Mouse (Mus musculus): ENCODE measurements around the gene Gm8897.
"Not testable (repeated sequence)": the region's sequence is repeated elsewhere in the genome, so short reads cannot be mapped to it uniquely, and the experiment has no call there.

DNA sequence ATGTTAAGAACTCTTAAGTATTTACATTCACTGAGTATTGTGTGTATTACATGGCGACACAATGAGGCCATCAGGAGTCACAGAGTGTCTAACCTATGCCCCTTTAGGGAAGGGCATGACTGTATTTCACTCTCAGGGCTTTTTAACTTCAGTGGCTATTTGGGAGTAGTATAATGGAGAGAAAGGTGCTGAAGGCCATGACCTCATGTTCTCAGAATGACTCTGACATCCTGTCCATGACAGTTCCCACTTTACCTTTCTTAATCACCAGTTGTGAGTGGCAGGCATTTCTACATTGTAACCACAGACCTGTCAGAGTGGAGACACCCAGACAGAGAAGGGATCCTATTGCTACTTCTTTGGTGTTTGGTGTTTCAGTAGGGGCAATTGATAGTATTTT, 473 bp downstream of the Gm8897 start:
- not testable (repeated sequence) for TF ChIP-seq CTCF (IDR thresholded peaks at IDR 0.05; ENCODE audit: extremely low read depth, insufficient read depth, insufficient read length, insufficient replicate concordance); POLR2A (IDR thresholded peaks at IDR 0.05; ENCODE audit: low read depth, low read length)
